Mouse (Mus musculus): ENCODE data around the gene Ccdc54.

Gene Ccdc54

GRCm38 (mm10) chr16:50591054-50591453 is at the start of gene Ccdc54:
Gene Ccdc54 (minus strand): TSS chr16:50591154.
- ChIA-PET POLR2A (no interaction called here), CTCF (interaction anchor here in 1 of 4 experiments (0.6 kb wide), 1 partner anchor 166 kb away, joined by 3 read pairs; no protein-coding TSS in a partner anchor)

- CTCF ChIA-PET = no interaction called here
- POLR2A ChIA-PET = interaction anchor here in 1 of 4 experiments (0.7 to 1.0 kb wide), 2 partner anchors 25 to 51 kb away, joined by 3 to 4 read pairs; no protein-coding TSS in a partner anchor
Observed at GRCm38 (mm10) chr16:50632585-50632984, 41.6 kb upstream of the Ccdc54 start.

GRCm38 (mm10) chr16:50615569-50615968 is 24.6 kb upstream of the Ccdc54 start:
- ChIA-PET POLR2A (no interaction called here), CTCF (no interaction called here)

GRCm38 (mm10) chr16:50612944-50613343 is 22.0 kb upstream of the Ccdc54 start:
- ChIA-PET POLR2A (interaction anchor here in 1 of 4 experiments (0.5 kb wide), 1 partner anchor 61 kb away, joined by 3 read pairs; no protein-coding TSS in a partner anchor), CTCF (no interaction called here)

DNA sequence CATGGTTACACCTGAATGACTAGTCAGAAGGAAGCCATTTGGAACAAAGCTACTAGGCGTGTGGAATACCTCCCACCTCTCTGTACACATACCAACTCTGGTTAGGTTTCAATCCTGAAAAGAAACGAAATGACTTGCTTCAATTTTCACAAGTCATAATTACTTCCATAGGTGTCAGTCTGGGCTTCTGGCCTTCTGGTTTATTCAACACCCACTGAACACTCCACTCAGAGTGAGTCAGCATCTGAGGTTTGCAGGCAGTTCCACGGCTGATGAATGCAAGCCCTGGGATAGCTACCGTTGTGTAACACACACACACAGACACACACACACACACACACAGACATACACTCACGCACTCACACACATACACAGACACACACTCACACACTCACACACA is 19.6 kb upstream of the Ccdc54 start:
- ChIA-PET POLR2A (interaction anchor here in 1 of 4 experiments (0.7 kb wide), 1 partner anchor 29 kb away, joined by 3 read pairs; no protein-coding TSS in a partner anchor), CTCF (no interaction called here)

DNA sequence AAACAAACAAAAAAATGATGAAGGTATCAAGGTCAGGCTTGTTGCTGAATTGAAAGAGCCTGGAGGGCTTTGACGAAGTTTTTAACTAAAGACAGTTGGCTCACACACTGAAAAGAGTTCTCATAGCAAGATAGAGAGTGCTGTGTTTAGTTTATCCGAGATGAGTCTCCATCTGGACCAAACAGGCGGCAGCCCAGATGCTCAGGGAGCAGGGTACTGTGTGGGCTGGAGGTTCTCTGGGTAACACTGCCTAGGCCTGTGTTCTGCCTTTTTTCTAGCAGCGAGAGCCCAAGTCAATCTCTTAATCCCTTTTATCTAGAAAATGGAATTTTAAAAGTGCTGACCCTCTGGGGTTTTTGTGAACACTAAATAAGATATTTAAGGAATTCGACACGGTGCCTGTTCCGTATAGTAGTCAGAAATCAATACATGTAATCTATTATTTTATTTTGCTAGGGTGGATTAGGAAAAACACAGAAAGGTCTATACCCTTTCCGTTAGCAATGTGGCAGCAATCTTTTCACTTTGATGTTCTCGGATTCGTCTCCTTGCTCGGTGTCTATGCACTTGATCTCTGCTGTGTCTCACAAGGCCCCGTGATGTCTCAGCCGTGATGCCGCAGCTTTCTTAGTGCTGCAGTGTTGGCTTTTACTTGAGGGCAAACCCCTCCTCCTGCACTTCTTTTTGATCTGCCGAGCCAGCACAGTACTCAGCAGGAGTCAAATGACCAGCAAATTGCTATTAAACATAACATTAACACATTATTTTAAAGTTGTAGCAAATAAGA is 17.0 kb upstream of the Ccdc54 start:
- POLR2A ChIA-PET = no interaction called here
- CTCF ChIA-PET = no interaction called here

- POLR2A ChIA-PET = interaction anchor here in 1 of 4 experiments (1.0 kb wide), 1 partner anchor 132 kb away, joined by 3 read pairs; no protein-coding TSS in a partner anchor
- CTCF ChIA-PET = no interaction called here
Observed at GRCm38 (mm10) chr16:50604826-50605225, 13.9 kb upstream of the Ccdc54 start.

DNA sequence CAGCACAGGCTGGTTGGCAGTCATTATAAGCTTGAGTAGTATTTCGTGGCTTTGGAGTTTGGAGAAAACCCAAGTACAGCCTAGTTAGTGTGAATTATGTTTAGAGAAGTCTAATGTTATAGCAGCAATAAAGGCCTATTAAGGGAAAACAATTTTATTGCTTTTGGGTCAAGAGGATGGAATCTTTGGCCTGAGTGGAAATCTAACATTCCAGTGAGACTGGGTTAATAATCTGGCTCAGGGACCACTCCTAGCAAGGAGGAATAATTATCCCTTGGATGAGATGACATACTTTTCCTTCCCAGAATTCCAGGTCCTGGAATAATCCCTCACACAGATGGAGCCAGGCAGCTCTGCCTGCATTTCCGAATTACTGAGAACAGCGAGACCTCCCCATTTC is 11.0 kb upstream of the Ccdc54 start:
- CTCF ChIA-PET = no interaction called here
- POLR2A ChIA-PET = no interaction called here

DNA sequence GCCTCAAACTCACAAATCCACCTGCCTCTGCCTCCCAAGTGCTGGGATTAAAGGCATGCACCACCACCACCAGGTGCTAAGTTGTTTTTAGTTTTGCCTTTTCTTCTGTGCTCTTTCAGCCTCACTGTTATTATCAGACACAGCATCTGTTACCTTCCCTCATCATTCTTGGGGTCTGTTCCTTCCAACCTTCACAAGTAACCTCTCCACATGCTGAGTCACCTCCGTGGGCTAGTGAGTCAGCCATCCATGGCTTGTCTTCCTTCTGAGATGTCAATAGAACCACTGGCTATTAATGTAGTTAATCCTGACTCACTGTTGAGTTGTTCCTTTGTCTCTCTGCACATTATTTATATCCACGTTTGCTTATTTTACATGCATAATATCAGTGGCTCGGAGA is 9.7 kb upstream of the Ccdc54 start:
- CTCF ChIA-PET = no interaction called here
- POLR2A ChIA-PET = no interaction called here

GRCm38 (mm10) chr16:50596679-50597078 is 5.7 kb upstream of the Ccdc54 start:
- POLR2A ChIA-PET = no interaction called here
- CTCF ChIA-PET = no interaction called here

DNA sequence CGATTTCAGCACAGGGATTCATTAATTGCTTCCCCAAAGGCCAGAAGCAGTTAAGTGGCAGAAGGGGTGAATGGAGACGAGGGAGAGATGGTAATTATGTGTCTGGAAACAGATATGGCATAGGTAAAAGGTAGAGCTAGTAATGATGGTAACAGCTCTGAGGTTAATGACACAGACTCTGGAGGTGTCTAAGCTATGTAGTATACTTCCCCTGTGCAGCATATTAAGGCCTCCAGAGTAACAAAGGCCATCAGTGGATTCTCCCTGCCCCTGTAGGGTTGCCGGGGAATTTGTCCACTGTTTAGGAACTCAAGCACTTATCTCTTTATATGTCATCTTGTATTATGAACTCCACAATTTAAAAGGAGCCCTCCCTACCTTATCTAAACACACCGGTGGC is 5.2 kb upstream of the Ccdc54 start:
- POLR2A ChIA-PET = no interaction called here

DNA sequence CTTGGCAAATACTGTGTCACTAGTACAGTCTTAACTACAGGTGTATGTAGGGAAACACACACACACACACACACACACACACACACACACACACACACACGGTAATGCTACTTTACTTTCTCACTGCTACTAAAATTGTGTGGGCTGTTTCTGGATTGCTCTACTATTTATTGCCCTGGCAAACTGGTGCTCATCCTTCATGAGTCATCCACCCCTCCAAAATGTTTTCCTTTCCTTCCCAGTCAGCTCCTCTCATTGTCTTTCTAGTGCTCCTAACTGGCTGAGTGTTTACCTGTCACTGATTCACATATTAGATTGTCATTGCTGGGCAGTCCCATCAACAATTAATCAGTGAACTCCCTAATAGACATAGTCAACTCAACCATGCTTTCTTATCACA is 3.9 kb upstream of the Ccdc54 start:
- POLR2A ChIA-PET = no interaction called here
- CTCF ChIA-PET = no interaction called here

More for the DNA sequence above, 5.2 kb upstream of the Ccdc54 start:
- CTCF ChIA-PET = no interaction called here

DNA sequence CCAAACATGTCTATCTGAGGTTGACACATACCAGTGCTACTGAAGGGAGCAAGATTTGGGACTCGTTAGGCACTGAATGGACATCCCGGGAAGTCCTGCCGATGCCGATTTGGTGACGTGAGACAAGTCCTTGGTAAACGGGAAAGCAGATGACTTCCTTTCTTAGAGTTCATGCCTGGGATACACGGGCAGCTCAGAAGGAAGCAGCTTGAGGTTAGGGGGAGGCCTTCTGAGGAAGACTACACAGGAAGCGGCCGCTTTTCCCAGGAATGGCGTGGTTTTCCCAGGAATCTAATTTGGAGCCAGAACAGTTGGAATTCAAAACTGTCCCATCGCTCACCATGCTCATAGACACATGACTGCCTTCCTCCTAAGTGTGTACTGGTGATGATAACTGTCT is 2.4 kb upstream of the Ccdc54 start:
- ChIA-PET POLR2A (no interaction called here), CTCF (no interaction called here)

GRCm38 (mm10) chr16:50589574-50590151 is 1.3 kb downstream of the Ccdc54 start:
- CTCF ChIA-PET = no interaction called here
- POLR2A ChIA-PET = no interaction called here

- CTCF ChIA-PET = interaction anchor here in 1 of 4 experiments (0.6 kb wide), 1 partner anchor 479 kb away, joined by 7 read pairs; no protein-coding TSS in a partner anchor
- POLR2A ChIA-PET = no interaction called here
Observed at GRCm38 (mm10) chr16:50588191-50588590, 2.8 kb downstream of the Ccdc54 start.

- CTCF ChIA-PET = no interaction called here
- POLR2A ChIA-PET = interaction anchor here in 1 of 4 experiments (0.6 kb wide), 1 partner anchor 1097 kb away, joined by 4 read pairs; no protein-coding TSS in a partner anchor
Observed at GRCm38 (mm10) chr16:50587139-50587538, 3.8 kb downstream of the Ccdc54 start.

DNA sequence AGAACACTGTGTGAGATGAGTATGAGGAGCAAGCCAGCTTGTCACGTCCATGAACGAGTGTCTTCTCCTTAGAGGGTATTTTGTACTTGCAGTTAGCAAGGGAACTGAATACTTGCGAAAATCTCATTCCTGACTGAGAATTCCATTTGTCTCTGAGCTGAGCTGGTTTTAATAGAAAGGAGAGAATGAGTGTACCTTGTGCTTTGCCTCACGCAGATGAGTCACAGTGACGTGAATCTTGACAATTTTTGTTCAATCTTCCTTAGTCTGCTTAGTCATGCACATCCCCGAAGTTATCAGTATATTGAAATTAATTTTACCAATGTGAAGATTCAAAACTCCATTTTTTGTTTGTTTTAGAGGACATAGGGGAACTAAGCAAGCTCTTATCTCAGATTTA is 12.6 kb downstream of the Ccdc54 start:
- POLR2A ChIA-PET = no interaction called here
- CTCF ChIA-PET = no interaction called here

- POLR2A ChIA-PET = interaction anchor here in 1 of 4 experiments (0.7 kb wide), 1 partner anchor 8 kb away, joined by 3 read pairs; no protein-coding TSS in a partner anchor
- CTCF ChIA-PET = no interaction called here
Observed at GRCm38 (mm10) chr16:50572557-50572956, 18.4 kb downstream of the Ccdc54 start.

DNA sequence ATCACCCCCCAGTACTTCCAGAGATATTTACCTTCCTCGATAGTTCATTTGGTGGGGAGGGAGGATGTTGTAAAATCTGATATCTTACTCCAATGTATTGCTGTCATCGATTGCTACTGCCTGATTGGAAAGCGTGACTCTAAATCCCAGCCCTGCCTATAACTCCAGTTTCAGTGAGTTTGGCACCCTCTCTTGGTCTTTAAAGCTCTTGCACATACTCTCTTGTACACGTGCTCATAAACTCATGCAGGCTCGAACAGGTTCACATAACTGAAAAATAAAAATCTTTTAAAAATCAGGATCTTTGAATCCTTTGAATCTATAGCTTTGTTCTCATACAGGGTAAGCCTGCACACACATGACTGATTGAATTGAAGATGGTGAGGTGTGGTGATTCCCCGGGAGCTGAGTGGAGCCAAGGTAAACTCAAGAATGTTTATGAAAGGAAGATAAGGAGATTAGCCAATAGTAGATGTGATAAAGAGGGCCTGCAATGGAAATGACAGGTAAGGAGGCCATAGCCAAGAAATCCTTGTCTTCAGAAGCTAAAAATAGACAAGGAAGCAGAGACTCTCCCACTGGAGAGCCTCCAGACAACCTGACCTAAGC is 31.7 kb downstream of the Ccdc54 start:
- POLR2A ChIA-PET = no interaction called here
- CTCF ChIA-PET = no interaction called here

GRCm38 (mm10) chr16:50553828-50554227 is 37.1 kb downstream of the Ccdc54 start:
- ChIA-PET CTCF (no interaction called here), POLR2A (no interaction called here)

Data from embryonic stem cell, embryonic (primary cell).